Mouse (Mus musculus) kidney, postnatal 36 days (tissue): Measurements from ENCODE around the gene Ripk4.
A peak's percentile ranks its signal among the peaks of the same experiment; 100 is the strongest.

Source experiments
- DNase-seq, 2 experiments: peaks; one replicate each; pipeline ENCODE4 v3.0.0; 2021 to 2022; ENCODE audit warnings: mixed read lengths in 2 of 2

Gene Ripk4

GRCm38 (mm10) chr16:97763061-97763989, at the start of gene Ripk4:
Gene Ripk4, minus strand, starts transcription at chr16:97763787.
- peak; percentile 86 to 93 for DNase-seq

GRCm38 (mm10) chr16:97808881-97809280, 45.3 kb upstream of the Ripk4 start:
- no peak for DNase-seq

DNA sequence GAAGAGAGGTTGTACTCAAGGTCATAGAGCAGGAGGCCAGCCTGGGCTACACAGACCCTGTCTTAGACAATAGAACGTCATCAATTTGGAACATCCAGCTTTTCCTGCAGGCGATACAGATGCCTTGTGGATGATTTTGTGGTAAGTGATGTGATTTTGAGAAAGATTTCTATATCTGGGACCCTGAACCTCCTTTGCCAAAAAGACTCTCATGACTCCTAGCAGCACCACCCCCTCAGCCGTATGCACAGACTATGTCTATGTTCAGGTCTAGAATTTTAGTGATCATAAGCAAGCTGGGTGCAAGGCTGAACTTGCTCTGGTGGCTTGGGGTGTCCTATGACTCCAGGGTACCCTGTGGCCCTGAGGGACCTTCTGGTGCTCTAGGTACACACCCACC, 42.1 kb upstream of the Ripk4 start:
- no peak for DNase-seq

DNA sequence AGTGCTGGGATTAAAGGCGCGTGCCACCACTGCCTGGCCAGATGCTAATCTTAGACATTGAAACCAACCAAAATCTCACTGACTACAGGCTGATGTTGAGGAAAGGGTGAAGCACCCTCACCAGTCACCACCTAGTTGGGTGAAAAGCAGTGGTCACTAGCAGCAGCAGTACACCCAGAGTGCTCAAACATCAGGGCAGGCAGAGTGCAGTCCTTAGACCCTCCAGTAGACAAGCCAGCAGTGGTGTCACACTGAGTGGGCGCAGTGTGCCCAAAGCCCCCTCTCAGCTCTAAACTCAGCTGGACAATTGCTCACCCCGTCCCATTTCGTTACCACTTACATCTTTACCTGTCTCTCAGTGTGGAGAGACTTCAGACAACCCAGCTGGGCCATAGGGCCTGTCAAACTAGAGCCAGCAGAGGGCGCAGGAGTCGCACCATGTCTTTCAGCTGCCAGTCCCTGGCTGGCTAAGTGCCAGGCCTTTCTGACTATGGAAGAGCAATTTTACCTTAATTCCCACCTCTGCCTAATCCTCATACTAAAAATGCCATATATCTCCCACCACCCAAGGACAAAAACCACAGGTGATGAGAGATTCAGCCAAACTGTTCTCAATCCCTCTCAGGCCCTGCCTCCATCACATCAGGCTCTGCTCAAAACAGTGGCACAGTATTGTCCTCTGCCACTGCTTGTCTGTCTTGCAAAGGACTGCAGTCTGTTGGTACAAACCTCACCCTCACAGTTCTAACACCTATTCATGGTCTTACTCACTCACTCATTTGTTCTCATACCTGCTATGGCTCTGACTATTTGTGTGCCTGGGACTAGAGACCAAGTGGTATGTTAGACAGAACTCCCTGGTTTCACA, 41.3 kb upstream of the Ripk4 start:
- DNase-seq = peak; percentile 85 to 96

DNA sequence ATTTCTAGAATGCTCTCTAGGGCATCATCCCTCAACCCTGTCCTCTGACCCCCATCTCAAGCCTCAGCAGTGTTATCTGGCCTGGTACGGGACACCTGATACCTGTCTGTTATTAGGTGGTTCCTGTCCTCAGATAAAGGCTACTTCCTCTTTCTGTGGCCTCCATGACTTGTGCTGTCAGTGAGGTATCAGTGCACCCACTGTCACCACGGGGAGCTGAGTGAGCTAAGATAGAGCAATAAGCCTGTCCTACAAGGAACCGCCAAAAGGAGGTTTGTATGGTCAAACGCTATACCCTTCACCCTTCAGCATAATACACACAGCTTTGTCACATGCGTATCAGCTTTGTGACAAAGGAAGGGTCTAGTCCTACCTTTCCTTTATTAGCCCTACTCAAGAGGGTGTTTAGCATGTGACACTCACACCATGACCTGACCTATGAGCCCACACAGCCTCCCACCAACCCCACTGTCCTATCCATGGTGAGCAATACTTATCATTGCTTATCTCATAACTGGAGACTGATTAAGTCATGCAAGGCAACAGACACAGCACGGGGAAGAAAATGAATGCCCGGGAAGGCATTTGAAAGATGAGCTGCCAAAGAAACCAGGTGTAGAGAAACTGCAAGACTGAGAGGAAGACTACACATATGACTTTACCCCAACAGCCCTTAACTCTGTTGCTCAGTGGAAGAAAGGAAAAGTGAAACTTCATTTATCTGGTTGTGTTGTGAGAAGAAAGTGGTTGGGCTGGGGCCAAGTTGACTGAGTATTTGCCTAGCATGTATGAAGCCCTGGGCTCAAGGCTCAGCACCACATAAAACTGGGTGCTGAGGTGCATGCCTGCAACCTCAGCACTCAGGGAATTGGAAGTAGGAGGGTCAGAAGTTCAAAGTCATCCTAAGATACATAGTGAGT, 34.6 kb upstream of the Ripk4 start:
- DNase-seq = no peak

DNA sequence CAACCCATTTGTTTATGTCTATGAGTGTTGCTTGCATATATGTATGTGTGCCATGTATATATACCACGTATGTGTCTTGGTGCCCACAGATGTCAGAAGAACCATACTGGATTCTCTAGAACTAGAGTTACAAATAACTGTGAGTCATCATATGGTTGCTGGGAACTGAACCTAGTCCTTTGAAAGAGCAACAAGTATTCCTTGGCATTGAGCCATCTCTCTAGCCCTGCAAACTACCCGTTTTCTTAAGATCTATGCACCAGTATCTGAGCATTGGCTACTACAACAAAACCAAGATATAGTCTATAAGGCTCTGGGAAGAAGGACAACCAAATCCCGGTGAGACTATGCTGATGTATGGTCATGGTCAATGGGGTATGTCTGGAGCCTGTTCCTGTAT, 33.6 kb upstream of the Ripk4 start:
- no peak for DNase-seq

- no peak for DNase-seq
Observed at GRCm38 (mm10) chr16:97794256-97794655, 30.7 kb upstream of the Ripk4 start.

- DNase-seq = no peak
Observed at GRCm38 (mm10) chr16:97783057-97783456, 19.5 kb upstream of the Ripk4 start.

- peak; percentile 79 to 93 for DNase-seq
Observed at GRCm38 (mm10) chr16:97778353-97779025, 14.9 kb upstream of the Ripk4 start.

DNA sequence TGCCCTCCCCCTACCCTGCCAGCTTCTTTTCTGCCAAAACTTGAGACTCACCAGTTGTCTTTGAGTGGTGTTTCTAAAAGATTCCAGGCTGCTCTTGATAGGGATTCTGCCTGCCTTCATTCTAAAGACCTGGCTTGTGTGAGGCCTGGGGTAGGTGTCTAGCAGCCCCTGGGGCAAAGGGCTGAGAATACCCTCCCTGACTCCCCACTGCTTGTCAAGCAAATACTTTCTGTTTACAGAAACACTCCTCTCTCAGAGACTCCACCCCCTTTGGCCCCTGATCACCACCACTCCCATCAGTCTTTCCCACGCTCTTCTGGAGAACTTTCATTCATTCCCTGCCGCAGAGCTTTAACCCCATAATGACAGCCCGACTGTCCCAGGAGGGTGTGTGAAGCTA, 2.9 kb upstream of the Ripk4 start:
- no peak for DNase-seq

- no peak for DNase-seq
Observed at GRCm38 (mm10) chr16:97764626-97765025, 1.0 kb upstream of the Ripk4 start.

DNA sequence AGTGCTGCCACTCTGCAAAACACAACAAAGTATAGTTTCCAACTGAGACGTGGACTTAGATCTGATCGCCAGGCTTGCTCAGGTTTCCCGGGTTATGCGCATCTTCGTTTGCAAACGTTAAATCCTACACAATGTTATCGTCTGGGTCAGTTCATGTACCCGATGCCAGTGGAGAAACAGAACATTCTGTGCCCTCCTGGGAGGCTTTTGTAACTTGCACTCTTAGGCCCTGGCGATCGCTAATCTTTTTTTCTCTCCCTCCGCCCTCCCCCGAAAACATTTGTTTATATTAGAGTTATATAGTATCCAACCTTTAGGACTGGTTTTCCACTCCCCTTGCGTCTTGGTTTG, 378 bp upstream of the Ripk4 start:
- DNase-seq = peak in 1 of 2 experiments; percentile 23

DNA sequence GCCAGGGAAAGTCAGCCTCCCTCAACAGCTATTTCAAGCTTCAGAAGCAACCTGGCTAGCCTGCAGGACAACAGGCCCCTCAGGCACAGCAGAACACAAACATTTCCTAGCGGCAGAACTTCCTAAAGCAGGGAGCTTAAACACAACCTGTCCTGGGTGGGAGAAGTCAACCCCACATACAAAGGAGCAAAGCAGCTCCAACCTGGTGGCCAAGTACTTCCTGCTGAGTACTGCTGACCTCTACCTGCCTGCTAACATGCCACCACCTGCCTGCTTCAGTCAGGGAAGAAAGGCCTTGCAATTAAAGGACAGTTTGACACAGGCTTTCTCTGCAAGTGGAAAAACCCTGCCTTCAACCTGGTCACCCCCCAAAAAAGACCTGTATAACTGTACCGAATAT, 1.8 kb downstream of the Ripk4 start:
- peak; percentile 24 to 32 for DNase-seq

DNA sequence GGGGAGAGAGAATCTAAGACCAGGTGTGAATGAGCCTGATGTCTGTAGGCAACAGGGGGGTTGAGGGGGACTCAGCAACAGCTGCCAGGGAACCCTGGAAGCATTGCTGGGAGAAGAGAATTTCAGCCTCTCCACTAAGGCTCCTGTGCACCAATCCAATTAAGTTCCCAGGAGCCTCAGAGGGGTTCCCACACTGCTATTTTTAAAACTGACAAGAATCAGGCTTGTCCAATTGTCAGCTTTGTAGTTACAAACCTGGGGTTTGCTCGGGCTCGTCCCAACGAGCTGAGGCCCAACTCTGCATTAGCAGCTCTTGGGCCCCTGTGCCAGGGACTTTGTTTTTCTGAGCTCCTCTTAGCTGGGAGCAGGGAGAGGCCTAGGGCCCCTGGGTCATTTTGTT, 3.9 kb downstream of the Ripk4 start:
- no peak for DNase-seq

GRCm38 (mm10) chr16:97758288-97758687, 5.3 kb downstream of the Ripk4 start:
- peak; percentile 78 to 92 for DNase-seq

GRCm38 (mm10) chr16:97756460-97756859, 7.1 kb downstream of the Ripk4 start:
- DNase-seq = peak; percentile 31 to 47

- no peak for DNase-seq
Observed at GRCm38 (mm10) chr16:97752316-97752941, 11.2 kb downstream of the Ripk4 start.

DNA sequence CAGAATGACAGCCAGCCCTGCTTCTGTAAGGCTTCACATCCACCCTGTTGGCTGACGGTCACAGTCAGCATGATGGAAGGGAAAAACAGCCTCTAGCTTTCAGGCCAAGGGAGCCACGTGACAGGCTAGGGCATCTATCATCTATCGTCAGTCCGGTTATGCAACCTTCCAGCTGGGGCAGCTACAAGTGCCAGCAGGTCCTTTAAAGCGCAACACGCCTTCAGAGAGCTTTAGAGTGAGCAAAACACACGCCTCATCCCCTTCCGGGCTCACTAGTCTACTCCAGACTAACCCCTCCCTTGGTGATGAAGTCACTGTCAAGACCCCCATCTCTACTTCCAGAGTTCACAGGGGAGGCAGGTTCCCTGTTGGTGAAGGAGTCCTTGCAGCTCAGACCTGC, 11.7 kb downstream of the Ripk4 start:
- DNase-seq = peak; percentile 78 to 91

- DNase-seq = no peak
Observed at GRCm38 (mm10) chr16:97748421-97748820, 15.2 kb downstream of the Ripk4 start.

- DNase-seq = no peak
Observed at GRCm38 (mm10) chr16:97738030-97738429, 25.6 kb downstream of the Ripk4 start.

DNA sequence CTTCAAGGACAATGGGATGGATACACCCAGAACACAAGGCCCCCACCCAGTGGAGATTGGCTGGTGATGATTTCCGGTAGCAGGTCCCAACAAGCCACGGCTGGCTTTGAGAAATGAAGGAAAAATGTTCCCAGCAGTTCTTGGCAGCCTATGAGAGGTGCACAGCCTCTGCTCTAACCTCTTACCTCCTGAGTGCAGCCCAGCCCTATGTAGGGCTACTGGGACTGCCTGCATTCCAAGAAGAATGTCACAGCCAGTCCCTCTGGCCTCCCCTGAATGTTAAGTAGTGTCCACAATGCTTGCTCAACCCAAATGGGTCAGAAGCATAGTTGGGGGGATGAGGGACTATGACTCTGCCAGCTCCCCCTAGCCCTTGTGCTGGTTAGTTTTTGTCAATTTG, 27.0 kb downstream of the Ripk4 start:
- DNase-seq = no peak
